Mouse (Mus musculus) Patski (cell line): ENCODE measurements around the gene Mecom. TPM values are rescaled to one million over a fixed set of nuclear protein-coding genes. Genes with fewer than 3 reads are reported as not detected.
"Not testable (repeated sequence)": the region's sequence is repeated elsewhere in the genome, so short reads cannot be mapped to it uniquely, and the experiment has no call there.

Experiments
- ATAC-seq: fragments of 100-300 bp; one replicate; pipeline ENCODE4 v1.8.0; 2021
- CTCF ChIA-PET: fragments of 350-600 bp; sonication (Branson Sonifier 250); formaldehyde crosslinking; loops from one replicate; lab custom pipeline; 2022; ENCODE audit warnings: inconsistent platforms; lab: Charles Lee
- POLR2A ChIA-PET: fragments of 350-600 bp; sonication (Branson Sonifier 250); formaldehyde crosslinking; loops from one replicate; lab custom pipeline; 2022; ENCODE audit warnings: antibody characterized with exemption, inconsistent platforms; lab: Charles Lee
- DNase-seq: peaks from one replicate; pipeline ENCODE4 v3.0.0-alpha.2; 2011; ENCODE audit warnings: low read depth, low spot score
- H3K27me3 ChIP-seq: fragments of 371-371 bp; one replicate; pipeline ENCODE4 v1.5.1; 2021
- CTCF ChIP-seq: fragments of 100-300 bp; IDR thresholded peaks from one replicate; pipeline ENCODE4 v1.5.1; 2021
- in situ Hi-C: fragments of 300-500 bp; cut with MboI; formaldehyde crosslinking; loops from 3 replicates; pipeline ENCODE4 v1.11.1; 2018; ENCODE audit warnings: low pct_unique_long_range_greater_than_20kb, mixed read lengths
- polyA plus RNA-seq: library from polyadenylated mRNA; unstranded; gene quantifications from one replicate; pipeline ENCODE4 v1.2.3, GENCODE M21; 2021

Mecom gene
- polyA plus RNA-seq, 1 experiment from 2014 or later = 18.4 TPM

DNA sequence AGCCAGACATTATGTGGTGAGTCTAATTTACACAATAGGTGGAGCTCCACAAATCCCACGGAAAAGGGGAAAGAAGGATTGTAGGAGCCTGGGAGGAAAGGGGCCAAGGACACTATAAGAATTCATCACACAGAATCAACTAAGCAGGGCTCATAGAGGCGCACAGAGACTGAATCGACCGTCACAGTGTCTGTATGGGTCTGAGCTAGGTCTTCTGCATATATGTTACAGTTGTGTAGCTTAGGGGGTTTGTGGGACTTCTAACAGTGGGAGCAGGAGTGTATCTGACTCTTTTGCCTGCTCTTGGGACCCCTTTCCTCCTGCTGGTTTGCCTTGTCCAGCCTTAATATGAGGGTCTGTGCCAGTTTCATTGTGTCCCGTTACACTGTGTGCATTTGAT is 123.8 kb downstream of the Mecom start:
- no peak for TF ChIP-seq CTCF
- ATAC-seq (no peak), DNase-seq (no peak)
- ChIA-PET POLR2A (no interaction called here), CTCF (no interaction called here)
- in situ Hi-C loops = no loop called here
- peaks cover 27% of the 10 kb centered on the region for H3K27me3 ChIP-seq

GRCm38 (mm10) chr3:30421948-30422347 is 125.9 kb downstream of the Mecom start:
- H3K27me3 ChIP-seq = peaks cover 15% of the 10 kb centered on the region
- DNase-seq, in situ Hi-C loops, ATAC-seq, POLR2A ChIA-PET: not testable (repeated sequence)
- CTCF ChIA-PET = interaction anchor here (2.0 kb wide), 1 partner anchor 11 kb away, joined by 4 read pairs; no protein-coding TSS in a partner anchor

GRCm38 (mm10) chr3:30420899-30421298 is 126.9 kb downstream of the Mecom start:
- CTCF ChIA-PET = no interaction called here
- ATAC-seq (no peak), DNase-seq (no peak)
- peaks cover 6% of the 10 kb centered on the region for H3K27me3 ChIP-seq
- TF ChIP-seq CTCF = no peak
- in situ Hi-C loops = no loop called here
- POLR2A ChIA-PET = no interaction called here

GRCm38 (mm10) chr3:30414173-30414572 is 133.6 kb downstream of the Mecom start:
- CTCF ChIA-PET = no interaction called here
- no peak for TF ChIP-seq CTCF
- in situ Hi-C loops = no loop called here
- POLR2A ChIA-PET = interaction anchor here (0.6 to 0.7 kb wide), 2 partner anchors 18 to 325 kb away, joined by 3 read pairs; no protein-coding TSS in a partner anchor
- DNase-seq (no peak), ATAC-seq (no peak)
- H3K27me3 ChIP-seq = peaks cover 40% of the 10 kb centered on the region

- in situ Hi-C loops = no loop called here
- TF ChIP-seq CTCF = no peak
- POLR2A ChIA-PET = interaction anchor here (0.7 kb wide), 1 partner anchor 240 kb away, joined by 4 read pairs; no protein-coding TSS in a partner anchor
- no peak for ATAC-seq
- no peak for DNase-seq
- CTCF ChIA-PET = interaction anchor here (1.5 kb wide), 1 partner anchor 11 kb away, joined by 4 read pairs; no protein-coding TSS in a partner anchor
- H3K27me3 ChIP-seq = peaks cover 56% of the 10 kb centered on the region
These were observed 137.0 kb downstream of the Mecom start for GRCm38 (mm10) chr3:30410778-30411177.

DNA sequence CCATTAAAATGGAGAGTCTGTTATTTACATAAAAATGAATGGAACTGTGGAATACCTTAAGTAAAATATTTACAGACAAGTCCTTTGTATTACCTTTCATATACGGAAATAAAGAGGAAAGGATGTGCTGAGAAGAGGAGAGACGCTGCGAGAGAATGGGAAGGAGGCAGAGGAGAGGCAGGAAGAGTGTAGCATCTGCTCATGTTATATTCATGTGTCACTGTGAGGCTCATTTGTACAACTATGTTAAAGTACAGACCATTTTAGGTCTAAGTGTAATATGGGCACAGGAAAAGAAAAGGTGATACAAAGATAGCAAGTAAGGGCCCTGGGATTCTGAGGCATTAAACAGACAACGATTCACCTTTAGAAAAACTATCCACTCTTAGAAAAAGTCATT is 143.0 kb downstream of the Mecom start:
- in situ Hi-C loops = no loop called here
- DNase-seq = no peak
- CTCF ChIA-PET = no interaction called here
- peaks cover 47% of the 10 kb centered on the region for H3K27me3 ChIP-seq
- POLR2A ChIA-PET = no interaction called here
- ATAC-seq = no peak
- TF ChIP-seq CTCF = no peak

GRCm38 (mm10) chr3:30398911-30399310 is 148.9 kb downstream of the Mecom start:
- DNase-seq (no peak), ATAC-seq (no peak)
- ChIA-PET POLR2A (no interaction called here), CTCF (interaction anchor here (1.1 to 1.3 kb wide), 2 partner anchors 9 kb away, joined by 3 to 6 read pairs; no protein-coding TSS in a partner anchor)
- in situ Hi-C loops = no loop called here
- H3K27me3 ChIP-seq = peaks cover 33% of the 10 kb centered on the region
- no peak for TF ChIP-seq CTCF

GRCm38 (mm10) chr3:30394911-30395310 is 152.9 kb downstream of the Mecom start:
- POLR2A ChIA-PET = no interaction called here
- in situ Hi-C loops = no loop called here

GRCm38 (mm10) chr3:30392662-30393061 is 155.1 kb downstream of the Mecom start:
- TF ChIP-seq CTCF = no peak
- in situ Hi-C loops = no loop called here
- ATAC-seq = no peak
- H3K27me3 ChIP-seq = peaks cover 35% of the 10 kb centered on the region
- POLR2A ChIA-PET = interaction anchor here (0.7 to 1.1 kb wide), 2 partner anchors 16 to 395 kb away, joined by 3 read pairs; no protein-coding TSS in a partner anchor
- no peak for DNase-seq
- CTCF ChIA-PET = no interaction called here

More at GRCm38 (mm10) chr3:30394911-30395310, 152.9 kb downstream of the Mecom start:
- TF ChIP-seq CTCF = no peak
- peaks cover 35% of the 10 kb centered on the region for H3K27me3 ChIP-seq
- DNase-seq = no peak
- CTCF ChIA-PET = no interaction called here
- no peak for ATAC-seq

DNA sequence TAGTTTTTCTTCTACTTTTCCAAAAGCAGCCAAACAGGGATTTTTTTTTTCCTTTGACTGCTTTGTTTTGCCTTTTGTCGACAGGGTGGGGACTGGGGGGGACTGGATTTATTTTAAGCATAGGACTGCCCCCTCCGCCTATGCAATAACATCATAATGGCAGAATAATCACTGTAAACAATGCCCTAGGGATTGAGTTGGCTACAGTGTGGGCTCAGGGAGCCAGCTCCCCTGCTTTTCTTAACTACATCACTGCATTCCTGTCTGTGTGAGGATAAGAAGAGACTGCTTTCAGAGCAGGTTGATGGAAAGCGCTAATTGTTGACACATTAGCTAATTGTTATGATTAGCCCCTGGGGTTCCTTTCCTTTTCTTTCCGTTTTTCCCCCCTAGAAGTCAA is 155.6 kb downstream of the Mecom start:
- peaks cover 34% of the 10 kb centered on the region for H3K27me3 ChIP-seq
- in situ Hi-C loops = no loop called here
- ATAC-seq (no peak), DNase-seq (no peak)
- CTCF ChIA-PET = interaction anchor here (1.7 kb wide), 1 partner anchor 16 kb away, joined by 5 read pairs; no protein-coding TSS in a partner anchor
- POLR2A ChIA-PET = interaction anchor here (0.7 kb wide), 1 partner anchor 17 kb away, joined by 3 read pairs; no protein-coding TSS in a partner anchor
- TF ChIP-seq CTCF = no peak

DNA sequence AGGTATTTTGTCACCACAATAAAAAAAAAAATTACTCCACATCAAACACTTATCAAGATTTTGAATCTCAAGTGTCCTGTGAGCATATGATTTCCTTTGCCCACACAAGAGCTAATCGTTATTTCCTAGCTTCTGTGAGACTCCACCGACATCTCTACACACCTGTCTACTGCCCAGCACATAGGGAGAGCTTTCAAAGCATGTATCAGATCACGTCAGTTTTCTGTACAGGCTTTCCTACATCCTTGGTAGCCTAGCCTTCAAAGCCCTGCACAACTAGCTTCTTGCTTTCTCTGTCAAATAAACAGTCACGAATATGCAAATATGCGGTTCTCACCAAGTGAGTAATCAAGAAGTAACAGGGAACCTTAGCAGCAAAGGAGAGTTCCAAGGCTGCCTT is 157.5 kb downstream of the Mecom start:
- ChIA-PET POLR2A (interaction anchor here (0.6 to 0.7 kb wide), 2 partner anchors 375 to 624 kb away, joined by 3 to 4 read pairs; no protein-coding TSS in a partner anchor), CTCF (no interaction called here)
- in situ Hi-C loops = no loop called here
- peaks cover 36% of the 10 kb centered on the region for H3K27me3 ChIP-seq
- no peak for DNase-seq
- TF ChIP-seq CTCF = no peak
- no peak for ATAC-seq
